Mouse (Mus musculus): ENCODE measurements at regions not wholly inside any gene's neighbourhood (a gene's known extent, or its start where the extent isn't known, plus 50 kb on each side); places are given as distances from the start of the nearest gene placed in this dataset.
"Not testable (repeated sequence)": the region's sequence is repeated elsewhere in the genome, so short reads cannot be mapped to it uniquely, and the experiment has no call there.

DNA sequence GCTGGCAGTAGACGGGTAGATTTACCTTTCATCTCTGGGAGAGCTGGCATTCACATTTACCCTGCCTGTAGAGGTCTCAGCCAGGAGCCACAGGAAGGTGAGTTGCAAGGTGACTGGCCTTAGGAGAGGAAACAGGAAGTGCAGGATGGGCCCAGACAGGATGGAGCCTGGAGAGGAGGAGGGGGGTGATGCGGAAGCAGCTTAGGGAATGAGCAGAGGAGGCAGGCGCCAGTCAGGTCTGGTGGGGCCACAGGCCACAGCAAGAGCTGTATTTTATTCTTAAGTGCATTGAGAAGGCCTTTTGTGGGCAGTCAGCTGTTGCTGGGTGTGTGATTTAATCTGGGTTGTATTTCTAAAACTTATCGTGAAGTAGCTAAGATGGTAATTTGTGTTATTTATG, 108.2 kb upstream of the Nxpe4 start:
- DNase-seq: no peak

DNA sequence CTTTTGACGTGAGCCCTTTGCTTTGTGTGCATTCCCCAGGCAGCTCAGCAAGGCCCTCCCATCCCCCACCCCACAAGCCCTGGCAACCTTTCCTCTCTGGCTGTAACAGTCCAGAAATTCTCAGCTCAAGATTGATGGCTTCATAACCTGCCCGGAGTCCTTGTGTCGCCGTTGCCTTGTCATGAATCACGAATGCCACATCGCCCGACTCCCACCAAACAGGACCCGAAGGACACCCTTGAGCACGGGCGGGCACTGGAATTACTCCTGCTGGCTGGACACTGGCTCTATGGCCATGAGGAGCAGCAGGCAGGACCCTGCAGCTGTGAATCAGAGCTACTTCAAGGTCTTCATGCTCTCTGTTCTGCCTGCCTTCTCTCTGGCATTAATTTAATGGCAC, 106.6 kb upstream of the Nxpe4 start:
- DNase-seq: no peak

DNA sequence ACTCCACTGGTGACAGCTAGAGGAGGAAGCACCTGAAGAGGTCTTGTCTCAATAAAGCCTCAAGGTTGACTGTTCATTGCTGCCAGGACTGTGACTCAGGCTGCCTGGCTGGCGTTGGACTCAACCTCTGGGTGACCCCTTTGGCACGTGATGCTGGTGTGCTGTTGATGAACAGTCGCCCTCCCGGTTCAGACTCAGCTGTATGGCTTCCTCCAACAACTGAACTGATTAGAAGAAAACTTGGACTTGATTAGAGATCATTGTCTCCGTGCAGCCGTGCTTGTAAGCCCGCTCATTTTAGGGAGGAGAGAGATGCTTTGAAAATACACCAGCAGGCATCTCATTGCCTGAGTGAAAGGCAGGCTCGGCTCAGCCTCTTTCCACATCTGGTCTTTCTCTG, 103.2 kb upstream of the Nxpe4 start:
- no peak for DNase-seq

DNA sequence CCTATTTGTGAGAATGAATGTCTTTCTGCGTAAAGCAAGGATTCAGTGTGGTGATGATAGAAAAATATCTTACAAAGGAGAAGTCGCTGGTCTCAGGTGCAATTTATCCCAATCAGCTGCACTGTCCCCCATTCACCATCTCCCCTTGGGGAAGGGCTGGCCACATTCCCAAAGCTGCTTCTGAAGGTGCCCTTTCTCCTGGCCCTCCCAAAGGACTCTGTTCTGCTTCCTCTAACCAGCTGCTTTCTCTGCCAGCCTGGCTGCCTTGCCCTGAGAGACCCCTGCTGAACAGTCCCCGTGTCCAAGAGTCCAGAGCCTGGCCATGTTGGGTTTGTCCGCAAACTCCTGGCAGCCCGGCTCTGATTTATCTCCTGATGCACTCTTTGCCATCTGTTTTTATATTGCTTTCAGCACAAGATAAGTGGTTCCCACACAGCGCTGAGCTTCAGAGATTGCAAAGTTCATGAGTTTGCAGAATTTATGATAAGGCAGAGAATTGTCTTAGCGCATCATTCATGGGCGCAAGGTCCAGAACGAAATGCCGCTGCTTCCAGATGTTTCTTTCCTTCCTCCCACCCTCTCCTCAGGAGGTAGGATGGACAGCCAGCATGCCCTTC, 102.2 kb upstream of the Nxpe4 start:
- no peak for DNase-seq

DNA sequence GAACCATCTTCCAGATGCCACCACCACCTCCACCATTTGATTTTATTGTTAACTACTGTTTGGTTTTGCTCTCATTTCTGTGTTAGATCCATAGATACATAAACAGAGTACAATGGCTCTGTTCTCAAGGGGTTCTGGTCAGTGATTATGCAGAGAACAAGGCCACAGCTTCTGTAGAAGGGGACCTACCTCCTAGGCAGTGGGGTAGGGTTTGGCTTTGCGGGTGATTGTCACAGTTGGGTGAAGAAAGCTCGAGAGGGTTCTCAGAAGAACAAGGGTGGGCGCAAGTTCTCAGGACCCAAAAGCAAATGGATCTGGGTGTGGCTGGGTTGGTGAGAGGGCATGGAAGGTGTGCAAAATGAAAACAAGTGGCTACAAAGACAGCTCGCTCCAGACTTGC, 100.8 kb upstream of the Nxpe4 start:
- no peak for DNase-seq

DNA sequence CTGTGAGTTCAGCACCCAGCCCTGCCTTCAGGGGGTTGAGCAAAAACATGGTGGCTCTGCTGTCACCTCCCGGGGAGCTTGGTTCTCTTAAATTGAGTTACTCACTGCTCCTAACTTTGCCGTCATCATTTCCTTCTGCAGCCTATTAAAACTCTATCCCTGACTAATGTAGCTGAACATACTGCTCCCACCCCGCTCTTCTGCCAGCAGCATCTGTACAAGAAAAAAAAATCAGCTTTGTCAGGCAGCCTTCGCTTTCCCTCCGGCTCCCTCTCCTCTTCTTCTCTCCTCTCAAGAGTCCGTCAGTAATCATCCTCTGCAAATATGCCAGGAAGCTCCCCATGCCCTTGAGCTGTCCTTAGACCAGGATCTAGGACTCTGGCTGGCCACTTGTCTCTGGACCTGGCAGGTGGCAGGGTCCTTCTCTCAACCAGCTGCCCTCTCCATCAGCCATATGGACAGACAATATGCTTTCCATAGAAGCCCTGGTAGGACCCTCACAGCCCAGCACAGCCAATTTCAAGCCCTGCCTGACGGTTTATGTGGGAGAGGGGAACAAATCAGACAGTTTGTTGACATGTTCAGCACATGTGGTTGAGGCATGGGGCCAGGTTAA, 95.0 kb upstream of the Nxpe4 start:
- peak; percentile 45 for DNase-seq

DNA sequence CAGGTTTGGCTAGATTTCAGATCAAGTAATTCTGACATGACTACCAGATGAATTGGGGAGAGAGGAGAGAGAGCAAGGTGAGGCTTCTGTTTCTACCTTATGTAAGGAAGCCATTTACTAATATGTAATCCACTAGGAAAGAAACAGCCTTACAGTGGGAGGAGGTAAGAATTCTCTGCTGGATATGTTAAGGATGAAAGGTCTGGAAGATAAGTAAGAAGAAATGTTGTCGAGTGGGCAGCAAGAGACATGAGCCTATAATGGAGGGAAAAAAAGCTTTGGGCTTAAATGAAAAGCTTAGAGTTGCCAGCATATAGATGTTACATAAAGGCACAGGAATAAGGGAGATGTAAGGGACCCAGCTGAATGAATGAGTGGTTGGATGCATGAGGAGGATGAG, 89.2 kb upstream of the Nxpe4 start:
- no peak for DNase-seq

DNA sequence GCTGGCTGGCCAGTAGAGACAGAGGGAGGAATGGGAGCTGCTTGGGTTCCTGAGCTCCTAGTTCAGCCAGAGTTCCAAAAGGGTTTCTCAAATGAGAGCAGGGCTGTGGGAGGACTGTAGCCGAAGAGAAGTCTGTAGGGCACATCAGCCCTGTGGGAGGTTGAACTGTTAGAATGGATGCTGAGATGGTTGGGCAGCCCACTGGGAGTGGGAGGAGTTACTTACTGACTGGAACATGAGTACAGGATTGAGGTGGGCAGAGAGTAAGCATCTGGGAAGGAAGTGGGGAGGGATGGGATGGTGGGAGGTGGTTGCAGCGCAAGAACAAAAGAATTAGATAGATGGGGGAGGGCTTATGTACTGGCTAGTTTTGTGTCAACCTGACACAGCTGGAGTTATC, 88.7 kb upstream of the Nxpe4 start:
- peak; percentile 87 for DNase-seq

DNA sequence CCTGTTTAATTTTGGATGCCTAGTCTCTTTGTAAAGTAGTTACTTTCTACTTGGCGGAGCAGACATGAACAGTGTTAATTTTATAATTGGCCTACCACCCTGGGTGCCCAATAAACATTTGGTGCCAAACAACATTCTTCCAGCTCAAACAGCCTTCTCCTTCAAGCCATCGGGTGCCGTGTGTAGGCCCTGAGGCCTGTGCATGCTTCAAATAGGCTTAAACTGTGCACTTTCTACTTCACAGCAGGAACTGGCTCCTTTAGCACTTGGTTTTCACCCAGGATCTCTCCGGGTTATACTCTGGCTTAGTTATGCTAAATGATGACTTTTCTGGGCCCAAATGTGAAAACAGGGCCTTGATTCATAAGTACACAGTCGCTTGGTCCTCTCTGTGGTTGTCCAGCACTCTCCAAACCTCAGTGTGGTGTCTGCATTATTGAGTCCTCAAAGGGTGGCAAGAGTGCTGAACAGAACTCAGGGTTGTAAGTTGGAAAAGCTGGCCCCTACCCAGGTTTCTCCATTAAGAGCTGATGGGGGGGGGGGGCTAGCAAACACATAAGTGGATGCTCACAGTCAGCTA, 86.1 kb upstream of the Nxpe4 start:
- no peak for DNase-seq

DNA sequence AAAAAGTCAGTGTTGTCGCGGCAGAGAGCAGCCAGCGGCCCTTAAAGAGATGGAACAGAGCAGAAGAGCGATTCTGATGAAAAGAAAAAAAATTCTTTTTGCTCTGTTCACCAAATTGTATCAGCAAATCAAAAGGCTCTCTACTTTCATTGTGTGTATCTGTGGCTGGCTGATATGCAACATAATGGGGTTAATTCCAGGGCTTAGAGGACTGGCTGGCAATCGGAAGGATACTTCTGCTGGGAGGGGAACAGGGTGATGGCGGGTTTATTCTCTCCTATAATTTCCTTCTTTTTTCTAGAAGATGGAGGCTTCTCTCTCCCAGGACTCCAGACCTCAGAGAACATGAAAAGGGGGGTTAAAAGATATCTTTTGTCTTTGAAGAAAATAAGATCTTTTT, 79.4 kb upstream of the Nxpe4 start:
- no peak for DNase-seq

DNA sequence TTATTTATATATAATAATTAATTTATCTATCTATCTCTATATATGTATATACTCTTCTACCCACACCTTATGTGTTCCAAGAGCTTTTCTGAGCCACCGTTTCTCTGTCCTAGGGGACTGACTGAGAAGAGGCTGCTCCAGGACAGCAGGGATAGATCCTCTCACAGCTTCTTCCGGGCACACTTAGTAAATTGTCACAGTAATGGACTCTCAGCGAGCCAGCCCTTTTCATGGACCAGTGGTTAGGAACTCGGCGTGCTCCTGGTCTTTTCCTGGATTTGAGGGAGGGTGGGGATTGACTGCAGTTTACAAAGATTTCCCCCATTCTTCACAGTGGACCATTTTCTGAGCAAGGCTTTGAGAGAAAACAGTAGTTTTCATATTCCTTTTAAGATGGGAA, 77.6 kb upstream of the Nxpe4 start:
- not testable (repeated sequence) for DNase-seq

DNA sequence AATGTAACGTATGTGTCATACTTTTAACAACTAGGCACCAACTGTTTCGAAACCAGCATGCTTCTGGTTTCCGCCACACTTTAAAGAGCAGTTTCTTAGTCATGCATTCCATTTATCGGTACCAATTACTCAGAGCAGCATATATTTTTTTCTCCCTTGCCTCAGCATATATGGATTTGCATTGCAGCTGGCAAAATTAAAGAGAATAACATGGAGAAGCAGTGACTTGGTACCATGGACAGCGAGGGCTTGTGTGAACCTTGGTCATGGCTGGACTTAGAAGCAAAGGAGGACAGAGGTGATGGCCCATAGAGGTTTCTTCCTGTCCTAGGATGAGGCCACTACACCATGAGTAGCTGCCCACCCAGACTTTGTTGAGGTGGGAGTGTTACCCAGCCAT, 72.2 kb upstream of the Nxpe4 start:
- DNase-seq: no peak

DNA sequence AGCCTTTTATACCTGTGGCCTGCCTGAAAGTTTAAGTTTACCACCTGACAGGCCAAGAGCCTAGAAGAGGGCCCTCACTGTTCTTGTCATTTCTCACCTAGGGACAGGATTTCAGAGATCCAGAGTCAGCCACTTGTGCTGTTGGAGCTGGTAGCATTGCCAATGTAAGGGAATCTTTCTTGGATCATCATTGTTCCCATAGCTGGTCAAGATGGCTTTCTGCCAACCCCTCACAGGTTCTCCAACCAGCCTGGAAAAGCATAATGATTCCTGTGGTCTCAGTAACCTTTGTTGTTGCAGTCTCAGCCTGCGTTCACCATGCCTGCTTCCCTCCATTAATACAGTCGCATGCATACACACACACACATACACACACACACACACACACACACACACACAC, 67.1 kb upstream of the Nxpe4 start:
- DNase-seq: no peak

DNA sequence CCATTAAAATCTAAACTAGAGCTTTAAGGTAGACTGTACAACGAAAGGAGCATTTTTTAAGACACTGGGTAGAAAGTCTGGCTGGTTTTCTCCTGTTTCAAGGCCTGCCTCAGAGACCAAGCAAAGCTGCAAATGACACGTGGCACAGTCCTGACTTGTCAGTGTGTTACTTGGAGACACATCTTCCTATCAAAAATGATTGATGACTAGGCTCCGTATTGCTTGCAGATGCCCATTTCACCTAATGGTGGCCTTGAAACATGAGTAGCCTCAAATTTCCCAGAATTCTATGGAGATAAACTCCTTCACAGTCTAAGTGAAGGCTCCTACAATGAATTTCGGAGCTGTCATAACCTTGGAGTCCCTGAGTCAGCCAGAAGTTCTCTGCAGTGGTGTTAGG, 62.0 kb upstream of the Nxpe4 start:
- DNase-seq: no peak

DNA sequence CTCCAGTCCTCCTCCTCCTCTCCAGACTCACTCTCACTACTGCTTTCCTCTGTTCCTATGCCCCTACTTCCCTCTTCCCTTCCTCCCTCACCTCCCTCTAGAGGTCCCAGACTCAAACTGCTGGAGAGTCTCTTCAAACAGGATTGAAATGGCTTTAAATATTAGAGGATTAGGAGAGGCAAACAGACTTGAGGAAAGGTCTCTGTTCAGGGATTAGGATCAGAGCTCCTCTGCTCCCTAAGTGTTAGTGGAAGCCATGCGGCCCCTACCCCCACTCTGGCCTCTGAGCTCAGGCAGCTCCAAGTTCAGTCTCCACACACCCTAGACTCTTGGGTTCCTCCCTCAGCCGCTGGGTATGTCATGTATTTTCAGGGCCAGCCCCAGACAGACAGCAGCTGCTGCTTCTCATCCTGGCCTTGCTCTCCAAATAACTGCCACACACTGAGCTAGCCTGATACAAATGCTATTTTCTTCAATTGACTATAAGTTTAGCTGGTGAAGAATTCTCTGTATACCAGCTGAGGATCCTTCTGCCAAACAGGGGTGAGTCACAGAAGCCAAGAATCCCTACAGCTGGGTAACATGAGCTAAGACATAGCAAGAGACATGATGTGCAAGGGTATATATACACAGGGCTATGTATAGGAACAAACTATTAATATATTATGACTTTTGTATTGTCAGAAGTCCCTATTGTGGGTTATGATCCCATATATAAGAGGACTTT, 55.2 kb upstream of the Nxpe4 start:
- DNase-seq: peak; percentile 37

DNA sequence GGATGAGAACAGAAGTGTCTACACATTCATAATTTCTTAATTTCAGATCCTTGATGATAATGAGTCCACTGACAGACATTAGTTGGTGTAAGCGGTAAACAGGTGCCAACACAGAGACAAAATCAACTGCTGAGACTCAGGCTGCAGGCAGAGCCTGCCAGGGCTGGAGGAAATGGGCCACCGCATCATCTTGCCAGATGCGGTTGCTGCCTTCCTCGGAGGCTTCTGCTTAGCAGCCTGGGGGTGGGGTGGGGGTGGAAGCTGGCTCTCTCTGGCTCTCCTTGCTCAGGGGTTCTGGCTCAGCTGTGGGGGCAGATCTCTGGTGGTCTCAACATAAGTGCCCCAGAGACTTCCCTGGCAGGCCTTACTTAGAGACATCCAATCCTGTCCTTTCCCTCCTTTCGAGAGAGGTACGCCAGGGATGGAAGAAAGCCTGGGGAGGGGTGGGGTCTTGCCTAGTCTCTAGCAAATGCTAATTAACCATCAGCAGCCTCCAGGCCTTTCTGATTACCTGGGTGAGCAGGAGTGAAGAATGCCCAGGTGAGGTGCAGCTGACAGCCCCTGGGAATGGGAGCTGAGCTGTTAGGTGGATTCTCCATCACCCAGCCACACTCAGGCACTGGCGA, 52.7 kb upstream of the Nxpe4 start:
- DNase-seq: peak; percentile 43

DNA sequence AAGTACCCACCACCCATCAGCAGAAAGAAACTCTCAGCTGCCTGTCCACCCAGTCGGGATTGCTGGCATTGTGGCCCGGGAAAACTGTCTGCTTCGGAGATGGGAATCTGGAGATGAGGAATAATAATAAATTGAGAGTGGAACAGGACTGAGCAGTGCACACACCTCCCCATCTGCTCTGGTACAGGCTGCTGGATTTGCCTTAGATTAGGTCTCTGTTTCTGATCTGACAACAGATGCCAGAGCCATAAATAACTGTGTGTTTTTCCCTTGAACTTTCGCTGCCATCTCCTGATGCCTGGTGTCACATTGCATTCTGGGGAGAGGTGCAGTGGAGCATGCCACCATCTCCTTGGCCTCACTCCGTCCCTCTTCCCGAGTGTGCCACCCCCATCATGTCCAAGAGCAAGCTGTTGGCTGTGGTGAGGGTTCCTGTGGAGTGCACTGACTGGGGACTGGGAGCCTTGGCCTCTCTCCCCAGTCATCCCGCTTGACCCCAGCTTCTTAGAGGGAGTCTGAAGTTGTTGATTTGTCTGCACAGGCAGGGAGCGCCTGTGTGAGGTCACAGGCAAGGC, 50.4 kb upstream of the Nxpe4 start:
- peak; percentile 17 for DNase-seq
